Mouse (Mus musculus) heart, embryonic 11.5 days (tissue): ENCODE results near the gene Tmem178b. TPM values are rescaled to one million over a fixed set of nuclear protein-coding genes. Genes with fewer than 3 reads are reported as not detected.

ENCODE experiments used
- ATAC-seq: fragments of 200-750 bp; cut with Nextera tagmentation; replicated peaks from 2 replicates; pipeline ENCODE4 v1.8.0; 2017; ENCODE audit warnings: moderate library complexity; ENCODE audit not compliant: insufficient number of reproducible peaks, low FRiP score, low TSS enrichment
- H3K27ac ChIP-seq: fragments of 300-500 bp; sonication (generic); 2 replicates; pipeline ENCODE4 v1.5.1; 2014; ENCODE audit warnings: mild to moderate bottlenecking, low read depth, low read length
- H3K27me3 ChIP-seq: fragments of 300-500 bp; sonication (generic); 2 replicates; pipeline ENCODE4 v1.6.1; 2014; ENCODE audit warnings: mild to moderate bottlenecking, low read length, mixed read lengths; ENCODE audit not compliant: control insufficient read depth, insufficient read depth
- H3K36me3 ChIP-seq: fragments of 300-500 bp; sonication (generic); 2 replicates; pipeline ENCODE4 v1.6.1; 2014; ENCODE audit warnings: mild to moderate bottlenecking, low read length, moderate library complexity, mixed read lengths; ENCODE audit not compliant: control insufficient read depth, insufficient read depth
- H3K4me1 ChIP-seq: fragments of 300-500 bp; sonication (generic); 2 replicates; pipeline ENCODE4 v1.6.1; 2014; ENCODE audit warnings: low read length; ENCODE audit not compliant: control insufficient read depth, insufficient read depth
- H3K4me2 ChIP-seq: fragments of 300-500 bp; sonication (generic); 2 replicates; pipeline ENCODE4 v1.6.1; 2014; ENCODE audit warnings: mild to moderate bottlenecking, moderate library complexity
- H3K4me3 ChIP-seq: fragments of 300-500 bp; sonication (generic); 2 replicates; pipeline ENCODE4 v1.5.1; 2014; ENCODE audit warnings: low read depth, low read length
- H3K9ac ChIP-seq: fragments of 300-500 bp; sonication (generic); 2 replicates; pipeline ENCODE4 v1.6.1; 2014; ENCODE audit warnings: mild to moderate bottlenecking, low read depth, low read length, moderate library complexity
- H3K9me3 ChIP-seq: fragments of 300-500 bp; sonication (generic); replicated peaks from 2 replicates; pipeline ENCODE4 v1.6.1; 2016; ENCODE audit warnings: low read length; ENCODE audit not compliant: control insufficient read depth
- WGBS: fragments of 180-500 bp; shearing (Covaris S2); extraction: QIAGEN DNeasy Blood & Tissue Kit; methylation state at CpG from one replicate; pipeline ENCODE4 v1.1.7; 2014; ENCODE audit not compliant: insufficient replicate concordance; 5-methylcytosine and 5-hydroxymethylcytosine counted together
- polyA plus RNA-seq: library from polyadenylated mRNA; unstranded; fragments of >200 nt; fragmentation: Nextera tagmentation; extraction: Ambion mirVana; gene quantifications from 2 replicates; pipeline ENCODE4 v1.2.1, GENCODE M21; 2014

Tmem178b gene
- polyA plus RNA-seq, 1 experiment from 2014 or later = 0.26 TPM

- no peak for ATAC-seq
- no peak overlapping the region for H3K4me3 ChIP-seq
- H3K36me3 ChIP-seq = no peaks in the 10 kb centered on the region
- H3K27me3 ChIP-seq = no peaks in the 10 kb centered on the region
- H3K27ac ChIP-seq = no peak overlapping the region
- H3K9ac ChIP-seq = no peak overlapping the region
- no peaks in the 10 kb centered on the region for H3K9me3 ChIP-seq
- 33% methylated on average over 10 of the region's 10 CpGs for WGBS
- no peaks in the 10 kb centered on the region for H3K4me1 ChIP-seq
- no peak overlapping the region for H3K4me2 ChIP-seq
These were observed 362.9 kb downstream of the Tmem178b start for GRCm38 (mm10) chr6:40235793-40236470.

GRCm38 (mm10) chr6:40236841-40237765 is 364.0 kb downstream of the Tmem178b start:
- H3K4me3 ChIP-seq = no peak overlapping the region
- no peak overlapping the region for H3K4me2 ChIP-seq
- H3K9ac ChIP-seq = no peak overlapping the region
- no peaks in the 10 kb centered on the region for H3K9me3 ChIP-seq
- no peaks in the 10 kb centered on the region for H3K27me3 ChIP-seq
- no peaks in the 10 kb centered on the region for H3K4me1 ChIP-seq
- 62% methylated on average over 13 of the region's 13 CpGs for WGBS
- ATAC-seq = no peak
- no peak overlapping the region for H3K27ac ChIP-seq
- H3K36me3 ChIP-seq = no peaks in the 10 kb centered on the region

GRCm38 (mm10) chr6:40238857-40239256 is 365.8 kb downstream of the Tmem178b start:
- H3K27ac ChIP-seq = no peak overlapping the region
- WGBS = 68% methylated on average over 3 of the region's 3 CpGs
- H3K36me3 ChIP-seq = no peaks in the 10 kb centered on the region
- ATAC-seq = no peak
- H3K9ac ChIP-seq = no peak overlapping the region
- no peaks in the 10 kb centered on the region for H3K27me3 ChIP-seq
- no peak overlapping the region for H3K4me2 ChIP-seq
- no peaks in the 10 kb centered on the region for H3K4me1 ChIP-seq
- H3K9me3 ChIP-seq = no peaks in the 10 kb centered on the region
- no peak overlapping the region for H3K4me3 ChIP-seq

- Histone ChIP-seq H3K36me3 (no peaks in the 10 kb centered on the region), H3K27ac (no peak overlapping the region), H3K4me2 (no peak overlapping the region), H3K4me3 (no peak overlapping the region), H3K27me3 (no peaks in the 10 kb centered on the region), H3K9me3 (no peaks in the 10 kb centered on the region), H3K4me1 (no peaks in the 10 kb centered on the region), H3K9ac (no peak overlapping the region)
- ATAC-seq = no peak
- 61% methylated on average over 2 of the region's 2 CpGs for WGBS
These were observed 367.6 kb downstream of the Tmem178b start for GRCm38 (mm10) chr6:40240671-40241070.

- Histone ChIP-seq H3K4me1 (no peaks in the 10 kb centered on the region), H3K9me3 (no peaks in the 10 kb centered on the region), H3K4me3 (no peak overlapping the region), H3K9ac (no peak overlapping the region), H3K27ac (no peak overlapping the region), H3K4me2 (no peak overlapping the region), H3K36me3 (no peaks in the 10 kb centered on the region), H3K27me3 (no peaks in the 10 kb centered on the region)
- WGBS = 87% methylated on average over 17 of the region's 17 CpGs
- no peak for ATAC-seq
These were observed 374.4 kb downstream of the Tmem178b start for GRCm38 (mm10) chr6:40247398-40247946.

GRCm38 (mm10) chr6:40249939-40250338 is 376.9 kb downstream of the Tmem178b start:
- Histone ChIP-seq H3K4me2 (no peak overlapping the region), H3K9me3 (no peaks in the 10 kb centered on the region), H3K4me3 (no peak overlapping the region), H3K27me3 (no peaks in the 10 kb centered on the region), H3K4me1 (no peaks in the 10 kb centered on the region), H3K9ac (no peak overlapping the region), H3K36me3 (no peaks in the 10 kb centered on the region), H3K27ac (no peak overlapping the region)
- ATAC-seq = no peak

- 90% methylated on average over 1 of the region's 1 CpGs for WGBS
- no peak for ATAC-seq
- H3K36me3 ChIP-seq = no peaks in the 10 kb centered on the region
These were observed 390.6 kb downstream of the Tmem178b start for GRCm38 (mm10) chr6:40263687-40264086.

GRCm38 (mm10) chr6:40300707-40301106 is 427.6 kb downstream of the Tmem178b start:
- H3K27ac ChIP-seq = no peak overlapping the region
- WGBS = 56% methylated on average over 5 of the region's 5 CpGs
- no peak overlapping the region for H3K4me3 ChIP-seq
- H3K4me1 ChIP-seq = no peaks in the 10 kb centered on the region
- no peaks in the 10 kb centered on the region for H3K36me3 ChIP-seq
- H3K27me3 ChIP-seq = no peaks in the 10 kb centered on the region
- H3K4me2 ChIP-seq = no peak overlapping the region
- no peak for ATAC-seq
- H3K9me3 ChIP-seq = no peaks in the 10 kb centered on the region
- H3K9ac ChIP-seq = no peak overlapping the region

More at GRCm38 (mm10) chr6:40263687-40264086, 390.6 kb downstream of the Tmem178b start:
- H3K27me3 ChIP-seq = no peaks in the 10 kb centered on the region
- no peak overlapping the region for H3K4me2 ChIP-seq
- H3K4me3 ChIP-seq = no peak overlapping the region
- no peaks in the 10 kb centered on the region for H3K9me3 ChIP-seq
- no peaks in the 10 kb centered on the region for H3K4me1 ChIP-seq
- no peak overlapping the region for H3K27ac ChIP-seq
- H3K9ac ChIP-seq = no peak overlapping the region
